Mouse (Mus musculus) cerebellum, adult 18-20 months (tissue): ENCODE measurements around the gene Ncoa4.
"Not testable (repeated sequence)": the region's sequence is repeated elsewhere in the genome, so short reads cannot be mapped to it uniquely, and the experiment has no call there.

Experiments
- DNase-seq, 2 experiments: peaks; one replicate each; pipeline ENCODE4 v3.0.0; 2021

The Ncoa4 gene

DNA sequence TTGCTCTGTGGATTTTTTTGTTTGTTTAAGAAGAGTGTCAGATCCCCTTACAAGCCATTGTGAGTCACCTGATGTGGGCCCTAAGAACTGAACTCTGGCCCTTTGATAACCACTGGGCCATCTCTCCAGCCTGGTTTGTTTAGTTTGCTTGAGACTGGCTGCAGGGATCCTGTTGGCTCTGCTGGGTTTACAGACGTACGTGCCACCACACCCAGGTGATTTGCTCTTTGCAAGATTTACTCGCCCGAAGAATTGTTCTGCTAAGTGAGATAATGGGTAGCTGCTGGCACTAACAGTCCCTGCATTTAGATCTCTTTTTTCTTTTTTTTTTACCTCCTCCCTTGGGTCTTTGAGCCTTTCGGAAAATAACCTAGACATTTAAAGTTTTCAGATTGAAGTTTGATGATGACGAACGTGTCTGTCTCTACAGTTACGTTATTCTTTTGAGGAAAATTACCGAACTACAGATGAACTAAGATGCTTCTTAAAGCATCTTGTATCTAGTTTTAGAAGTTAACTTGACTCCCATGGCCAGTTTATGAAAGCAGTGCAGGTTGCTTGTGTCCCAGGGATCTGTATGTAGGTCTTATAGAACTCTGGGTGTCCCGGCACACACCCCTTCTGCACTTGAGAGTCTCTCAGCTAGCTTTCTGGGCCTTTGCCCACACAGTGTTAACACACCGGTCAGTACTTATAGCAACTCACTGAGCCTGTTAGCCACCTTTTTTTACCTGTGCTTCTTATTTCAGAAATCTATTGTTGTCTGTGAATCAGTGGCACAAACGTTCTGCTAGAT is 1.6 kb downstream of the Ncoa4 start:
- DNase-seq = no peak

DNA sequence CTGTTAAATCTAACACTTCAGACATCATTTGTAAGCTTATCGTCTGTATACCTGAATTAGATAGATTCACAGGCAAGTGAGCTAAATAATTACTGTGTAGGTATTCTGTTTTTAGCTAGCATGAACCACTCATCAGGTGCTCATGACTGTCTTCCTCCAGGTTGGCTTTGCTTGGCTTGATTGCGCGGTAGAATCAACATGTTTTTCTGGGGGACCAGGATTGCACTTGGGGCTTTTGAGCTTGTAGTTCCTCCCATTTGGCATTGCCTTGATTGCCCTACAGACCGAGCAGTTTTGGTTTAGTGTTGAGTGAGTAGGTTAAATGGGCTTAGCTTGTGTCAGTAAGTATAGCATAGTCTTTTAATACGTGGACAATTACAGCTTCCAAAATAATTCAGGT is 2.6 kb downstream of the Ncoa4 start:
- no peak for DNase-seq

DNA sequence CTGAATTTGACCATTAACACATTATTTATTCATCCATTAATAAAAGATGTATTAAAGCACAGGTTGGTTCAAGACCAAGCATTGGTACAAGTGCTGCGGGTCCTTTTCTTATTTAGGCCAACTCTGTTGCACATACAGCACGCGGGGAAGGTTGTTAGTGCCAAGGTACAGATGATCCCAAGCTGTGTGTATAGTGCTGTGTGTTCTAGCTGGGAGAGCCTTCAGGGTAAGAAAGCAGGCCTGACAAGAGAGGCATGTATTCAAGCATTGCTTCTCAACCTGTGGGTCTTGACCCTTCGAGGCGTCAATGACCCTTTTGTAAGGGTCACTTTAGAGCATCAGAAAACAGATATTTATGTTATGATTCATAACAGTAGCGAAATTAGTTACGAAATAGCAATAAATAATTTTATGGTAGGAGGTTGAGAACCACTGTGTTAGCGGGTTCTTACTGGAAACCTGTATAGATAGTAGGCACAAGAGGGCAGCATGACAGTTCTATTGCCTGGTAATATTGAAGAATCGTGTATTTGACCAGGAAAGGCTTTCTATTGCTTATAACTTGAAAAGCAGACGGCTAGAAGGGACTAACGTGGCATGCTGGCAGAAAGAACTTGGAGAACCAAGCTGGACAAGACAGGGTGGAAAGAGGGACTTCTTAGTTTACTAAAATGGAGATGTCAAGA is 3.7 kb downstream of the Ncoa4 start:
- DNase-seq = no peak

DNA sequence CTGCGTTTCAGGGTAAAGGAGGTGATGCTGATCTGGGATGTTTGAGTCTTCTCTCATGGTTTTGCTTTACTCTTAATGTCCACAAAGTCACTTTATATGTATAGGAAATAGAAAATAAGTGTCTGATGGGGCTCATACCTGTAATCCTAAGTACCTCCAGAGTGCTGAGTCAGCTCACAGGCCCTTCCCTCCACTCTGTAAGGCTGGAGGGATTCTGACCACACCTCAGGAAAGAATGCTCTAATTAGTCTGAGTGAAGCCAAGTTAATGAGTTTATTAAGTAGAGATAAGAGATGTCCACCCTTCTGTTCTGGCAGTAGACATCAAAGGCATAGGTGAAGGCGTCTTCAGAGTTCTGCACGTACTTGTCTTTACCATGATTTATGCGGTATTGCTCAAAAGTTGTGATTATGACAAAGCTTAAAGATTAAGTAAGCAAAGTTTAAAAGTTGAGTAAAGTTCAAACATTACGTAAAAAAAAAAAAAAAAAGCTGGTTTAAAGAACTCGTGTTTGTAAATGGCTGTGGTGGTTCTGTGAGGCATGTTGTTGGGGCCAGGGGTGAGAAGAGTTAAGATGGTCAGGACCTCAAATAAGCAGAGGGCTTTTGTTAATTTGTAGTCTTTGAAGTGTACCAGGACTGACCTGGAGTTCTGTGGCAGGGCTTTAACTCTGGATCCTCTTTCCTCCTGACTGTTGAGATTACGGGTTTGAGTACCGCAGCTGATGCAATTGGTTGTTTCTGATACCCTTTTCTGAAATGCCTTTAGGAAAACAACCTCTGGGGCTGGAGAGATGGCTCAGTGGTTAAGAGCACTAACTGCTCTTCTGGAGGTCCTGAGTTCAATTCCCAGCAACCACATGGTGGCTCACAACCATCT is 4.7 kb downstream of the Ncoa4 start:
- DNase-seq = no peak

DNA sequence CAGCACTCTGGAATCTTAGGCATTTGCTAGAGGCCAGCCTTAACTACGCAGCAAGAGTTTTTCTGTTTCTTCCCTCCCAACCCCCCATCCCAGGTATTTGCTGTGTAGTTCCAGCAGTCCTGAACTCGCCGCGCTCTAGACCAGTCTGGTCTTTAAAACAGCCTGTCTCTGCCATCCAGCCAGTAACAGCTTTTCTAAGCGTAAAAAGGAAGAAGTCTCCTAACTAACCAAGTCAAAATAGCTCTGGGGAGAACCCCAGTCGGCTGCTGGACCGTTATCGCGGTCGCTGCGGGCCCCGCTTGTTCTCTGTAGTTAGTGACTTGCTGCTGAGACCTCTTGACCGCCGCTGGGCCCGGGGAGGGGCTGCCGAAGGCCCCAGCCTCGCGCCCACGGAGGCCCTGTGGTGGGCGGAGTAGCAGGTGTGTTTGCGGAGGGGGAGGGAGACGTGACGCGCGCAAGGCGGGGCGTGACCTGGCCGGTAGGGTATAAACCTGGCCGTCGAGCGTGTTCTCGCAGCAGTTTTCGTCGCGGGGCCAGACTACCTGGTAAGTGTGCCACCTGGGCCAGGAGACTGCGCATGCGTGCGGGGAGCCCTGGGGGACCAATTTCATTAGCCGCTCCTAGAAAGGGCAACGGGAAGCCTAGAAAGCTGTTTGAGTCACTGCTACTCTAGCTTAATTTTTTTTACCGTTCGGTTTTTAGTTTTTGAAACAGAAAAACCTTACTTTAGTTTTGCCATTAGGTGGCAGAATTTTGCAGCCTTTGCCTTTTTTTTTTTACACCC is 5.8 kb downstream of the Ncoa4 start:
- peak; percentile 89 to 90 for DNase-seq

DNA sequence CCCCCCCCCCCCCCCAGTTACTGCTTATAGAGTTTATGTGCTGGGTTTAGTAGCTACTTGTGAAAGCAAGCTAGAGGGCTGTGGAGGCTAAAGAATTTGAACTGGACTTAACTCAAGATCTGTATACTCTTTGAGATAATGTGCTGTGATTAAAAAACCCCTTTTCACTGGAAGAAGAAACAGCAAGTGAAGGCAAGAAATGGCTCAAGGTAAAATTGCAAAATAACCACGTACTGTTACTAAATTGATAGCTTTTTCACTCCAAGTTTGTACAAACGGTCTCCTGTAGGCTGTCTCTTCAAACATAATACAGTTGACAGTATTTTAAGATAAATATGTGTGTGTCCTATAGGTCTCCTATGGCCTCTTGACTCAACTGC is 6.4 kb downstream of the Ncoa4 start:
- DNase-seq = no peak

DNA sequence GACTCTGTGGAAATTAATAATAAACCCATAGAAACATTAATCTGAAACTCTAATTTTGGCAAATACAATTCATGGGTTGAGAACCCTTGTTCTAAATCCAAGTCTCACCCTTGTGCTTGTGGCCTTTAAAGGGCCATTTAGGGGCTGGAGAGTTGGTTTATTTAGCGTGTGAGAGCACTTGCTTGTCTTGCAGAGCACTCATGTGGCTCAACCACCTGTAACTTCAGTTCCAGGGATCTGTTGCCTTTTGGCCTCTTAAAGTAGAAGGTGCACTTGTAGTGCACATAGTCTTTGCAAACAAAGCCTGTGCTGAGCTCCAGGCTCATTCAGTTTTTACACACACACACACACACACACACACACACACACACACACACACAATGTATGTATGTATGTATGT is 7.2 kb downstream of the Ncoa4 start:
- no peak for DNase-seq

DNA sequence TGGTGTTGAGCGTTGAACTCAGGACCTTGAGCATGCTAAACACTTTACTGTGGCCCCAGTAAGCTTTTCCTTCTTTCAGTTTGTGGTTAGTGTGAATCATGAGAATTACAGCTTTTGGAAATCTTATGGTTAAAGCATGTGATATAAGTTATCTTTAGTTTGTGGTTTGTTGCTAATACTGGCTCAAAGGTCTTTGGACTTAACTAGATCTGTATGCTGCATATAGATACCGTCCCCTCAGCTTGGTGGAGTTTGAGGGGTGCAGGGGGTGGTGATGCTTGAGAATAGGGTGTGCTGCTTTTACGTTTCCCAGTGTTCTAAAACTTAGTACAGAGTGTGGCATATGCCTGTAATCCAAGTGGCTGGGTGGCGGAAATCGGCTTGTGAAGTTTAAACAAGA is 7.7 kb downstream of the Ncoa4 start:
- DNase-seq = no peak

DNA sequence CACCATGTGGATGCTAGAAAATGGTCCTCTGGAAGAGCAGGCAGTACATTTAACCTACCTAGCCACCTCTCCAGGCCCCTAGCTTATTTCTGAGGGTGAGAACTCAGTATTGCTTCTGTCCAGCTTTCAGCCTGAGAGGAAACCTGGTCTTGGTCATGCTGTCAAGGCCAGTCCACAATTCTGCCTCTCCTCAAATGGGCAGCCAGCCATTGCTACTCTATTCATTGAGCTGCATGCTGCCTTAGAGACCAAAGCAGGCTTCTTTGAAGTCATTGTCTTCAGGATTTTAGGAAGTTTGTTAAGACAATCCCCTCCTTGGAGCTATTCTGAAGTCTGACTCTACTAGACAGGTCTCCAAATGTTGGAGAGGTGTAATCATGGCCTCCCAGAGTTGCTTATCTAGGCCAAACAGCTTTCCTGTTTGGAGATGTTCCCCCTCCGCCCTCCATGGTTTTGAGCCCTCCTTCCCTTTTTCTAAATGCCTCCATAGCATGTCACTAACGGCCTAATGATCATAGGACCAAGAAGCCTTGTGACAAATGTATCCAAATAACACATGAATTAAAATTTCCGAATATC is 9.1 kb downstream of the Ncoa4 start:
- no peak for DNase-seq

DNA sequence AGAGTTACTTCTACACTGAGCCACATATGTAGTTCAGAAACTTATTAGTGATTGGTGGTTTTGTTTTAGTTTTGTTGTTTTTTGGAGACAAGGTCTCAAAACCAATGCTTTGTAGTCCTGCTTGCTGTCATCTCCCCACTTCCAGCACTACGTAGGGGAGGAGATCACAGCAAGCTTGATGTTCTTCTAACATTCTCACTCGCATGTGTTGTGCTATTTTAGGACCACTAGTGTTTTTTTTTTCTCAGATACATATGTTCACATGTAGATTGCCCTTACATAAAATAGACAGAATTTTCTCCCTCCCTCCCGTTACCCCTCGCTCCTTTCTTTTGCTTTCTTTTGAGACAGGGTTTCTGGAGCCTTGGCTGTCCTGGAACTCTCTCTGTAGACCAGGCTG is 10.5 kb downstream of the Ncoa4 start:
- no peak for DNase-seq

DNA sequence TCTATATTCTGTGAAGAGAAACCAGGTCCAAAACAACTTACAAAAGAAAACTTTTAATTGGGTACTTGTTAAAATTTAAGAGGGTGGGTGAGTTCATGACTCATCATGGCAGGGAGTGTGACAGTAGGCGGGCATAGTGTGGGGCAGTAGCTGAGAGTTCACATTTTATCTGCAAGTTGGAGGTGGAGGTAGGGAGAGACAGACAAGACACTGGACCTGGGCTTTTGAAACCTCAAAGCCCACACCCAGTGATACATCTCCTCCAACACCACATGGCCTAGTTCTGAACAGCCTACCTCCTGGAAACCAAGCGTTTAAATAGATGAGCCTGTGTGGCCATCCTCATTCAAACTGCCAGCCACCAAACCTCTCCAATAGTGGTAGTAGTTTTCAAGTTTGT is 15.6 kb downstream of the Ncoa4 start:
- DNase-seq = no peak

DNA sequence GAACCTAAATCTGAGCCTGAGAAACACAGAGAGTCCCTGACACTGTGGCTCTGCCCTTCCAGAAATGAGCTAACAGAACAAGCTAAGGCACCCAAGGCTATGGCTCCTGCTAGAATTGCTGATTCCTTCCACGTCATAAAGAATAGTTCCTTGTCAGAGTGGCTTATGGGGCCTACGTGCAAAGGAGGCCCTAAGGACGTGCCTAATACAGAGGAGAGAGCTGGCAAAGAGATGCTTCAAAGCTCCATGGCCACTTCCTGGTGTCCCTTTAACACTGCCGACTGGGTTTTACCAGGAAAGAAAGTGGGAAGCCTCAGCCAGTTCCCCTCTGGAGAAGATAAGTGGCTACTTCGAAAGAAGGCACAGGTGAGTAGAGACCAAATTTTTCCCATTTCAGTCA is 16.9 kb downstream of the Ncoa4 start:
- DNase-seq = not testable (repeated sequence)

DNA sequence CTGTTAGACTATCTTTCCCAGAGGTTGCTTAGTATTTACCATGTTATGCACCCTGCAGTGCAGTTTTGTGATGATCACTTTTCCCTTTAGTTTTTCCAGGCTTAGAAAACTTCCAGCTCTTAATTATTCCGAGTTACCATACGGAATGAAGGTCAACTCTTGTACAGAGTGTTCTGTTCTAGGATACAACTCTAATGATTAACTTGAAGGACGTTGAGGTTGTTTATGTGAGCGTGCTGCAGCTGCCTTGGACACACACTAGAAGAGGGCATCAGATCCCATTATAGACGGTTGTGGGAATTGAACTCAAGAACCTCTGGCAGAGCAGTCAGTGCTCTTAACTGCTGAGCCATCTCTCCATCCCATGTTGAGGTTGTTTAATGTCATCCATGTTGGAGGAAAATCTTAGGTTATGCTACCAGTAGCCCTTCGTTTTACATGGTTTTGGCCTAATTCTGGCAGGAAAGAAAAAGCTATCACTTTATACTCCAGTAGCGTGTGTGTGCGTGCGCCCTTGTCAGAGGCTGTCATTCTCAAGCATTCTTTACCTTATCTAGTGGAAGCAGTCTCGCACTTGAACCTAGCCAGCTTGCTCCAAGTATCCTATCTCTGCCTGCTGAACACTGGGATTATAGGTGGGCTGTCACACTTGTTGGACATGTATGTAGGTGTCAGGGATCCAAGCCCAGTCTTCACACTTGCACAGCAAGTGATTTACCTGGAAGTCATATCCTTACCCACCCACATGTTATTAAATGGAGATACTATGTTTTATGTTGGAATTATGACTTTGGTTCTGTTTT is 19.9 kb downstream of the Ncoa4 start:
- DNase-seq = no peak

DNA sequence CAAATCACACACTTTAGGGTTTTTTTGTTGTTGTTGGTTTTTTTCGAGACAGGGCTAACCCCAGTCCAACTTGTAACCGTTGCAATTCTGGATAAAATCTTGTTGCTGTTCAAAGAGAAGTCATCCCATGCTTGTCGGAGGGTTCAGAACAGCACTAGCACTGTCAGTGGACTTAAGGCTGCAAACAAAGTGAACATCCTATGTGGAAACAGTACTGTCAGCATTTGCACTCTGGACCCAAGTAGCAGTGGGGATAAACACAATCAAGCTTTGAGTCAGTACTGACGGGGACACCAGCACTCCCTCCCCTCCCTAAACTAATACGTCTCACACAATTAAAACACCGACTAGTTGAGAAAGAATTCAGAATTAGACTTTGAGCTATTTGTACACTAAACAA is 21.2 kb downstream of the Ncoa4 start:
- DNase-seq = no peak

DNA sequence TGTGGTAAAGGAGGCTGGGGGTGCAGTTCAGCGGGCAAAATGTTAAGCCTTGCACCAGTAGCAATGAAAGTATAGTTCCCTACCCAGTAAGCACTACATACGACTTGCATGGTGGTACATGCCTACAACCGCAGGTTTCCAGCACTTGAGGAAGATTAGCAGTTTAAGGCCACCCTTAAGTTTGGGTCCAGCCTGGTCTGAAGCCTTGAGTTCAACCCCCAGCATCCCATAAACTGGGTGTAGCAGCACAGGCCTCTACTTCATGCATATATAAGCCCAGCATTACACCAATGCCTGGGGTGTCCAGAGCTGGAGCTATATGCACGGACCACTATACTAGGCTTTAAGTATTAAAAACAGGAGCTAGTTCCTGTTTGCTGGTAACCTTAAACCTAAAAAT is 24.2 kb downstream of the Ncoa4 start:
- no peak for DNase-seq

DNA sequence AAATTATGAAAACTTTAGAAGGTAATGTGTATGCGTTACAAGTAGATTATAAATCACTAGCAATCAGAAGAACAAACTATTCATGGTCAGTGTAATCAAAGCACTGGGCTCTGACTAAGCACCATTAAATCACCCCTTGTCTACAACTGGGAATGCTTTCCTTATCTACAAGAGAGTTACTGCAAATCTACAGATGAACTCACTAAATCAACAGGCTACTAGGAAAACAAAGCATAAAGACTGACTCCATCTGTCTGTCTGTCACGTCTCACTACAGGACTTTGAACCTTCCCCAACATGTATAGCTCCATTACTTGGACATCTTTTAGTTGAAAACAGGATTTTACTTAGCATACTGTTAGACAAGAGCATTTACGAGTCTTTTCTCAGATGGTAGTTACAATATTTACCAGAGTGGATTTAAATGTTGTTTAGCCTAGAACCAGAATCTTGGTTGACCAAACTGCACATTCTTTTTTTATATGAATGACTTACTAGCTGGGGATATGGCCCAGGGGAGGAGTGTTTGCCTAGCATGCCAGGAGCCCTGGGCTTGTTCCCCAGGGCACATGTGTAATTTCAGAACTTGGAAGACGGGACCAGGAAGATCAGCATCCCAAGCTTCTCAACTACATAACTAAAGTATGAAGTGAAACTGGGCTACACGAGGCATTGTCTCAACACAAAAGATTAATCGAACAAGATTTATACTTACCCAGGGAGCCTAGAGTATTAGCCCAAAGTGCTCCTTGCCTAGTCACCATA is 31.1 kb downstream of the Ncoa4 start:
- no peak for DNase-seq

DNA sequence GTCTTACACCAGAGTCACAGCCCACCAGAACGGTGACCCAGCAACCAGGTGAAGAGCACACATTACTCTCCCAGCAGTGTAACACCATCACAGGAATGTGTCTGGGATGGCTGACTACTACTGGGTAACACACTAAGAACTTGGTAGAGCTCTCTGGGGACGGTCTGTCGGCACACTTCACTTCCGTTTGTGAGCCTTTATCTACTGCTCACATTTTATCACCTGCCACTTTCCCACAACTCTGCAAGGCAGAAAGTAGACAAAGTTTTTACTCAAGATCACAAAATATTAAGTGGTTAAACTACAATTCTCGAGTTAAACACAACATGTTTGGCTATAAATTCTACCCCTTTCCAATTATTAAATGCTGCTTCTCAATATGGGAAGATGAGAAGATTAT is 32.3 kb downstream of the Ncoa4 start:
- no peak for DNase-seq

DNA sequence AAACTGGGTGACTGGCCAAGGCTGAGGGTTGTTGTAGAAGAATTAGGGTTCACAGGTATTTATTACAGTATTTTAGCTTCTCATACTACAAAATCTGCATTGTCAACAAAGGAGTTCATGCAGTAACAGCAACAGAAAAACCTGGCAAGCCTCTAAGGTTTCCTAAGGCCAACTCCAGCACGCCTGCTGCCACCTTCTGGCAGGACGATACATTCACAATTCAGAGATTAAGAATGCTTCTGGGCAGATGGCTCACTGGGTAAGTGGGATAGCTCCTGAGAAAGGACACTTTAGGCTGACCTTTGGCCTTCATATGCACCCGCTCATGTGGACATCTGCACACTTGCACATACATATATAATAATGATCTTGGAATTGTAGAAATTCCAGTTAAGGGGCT is 32.8 kb downstream of the Ncoa4 start:
- DNase-seq = peak; percentile 63 to 68

DNA sequence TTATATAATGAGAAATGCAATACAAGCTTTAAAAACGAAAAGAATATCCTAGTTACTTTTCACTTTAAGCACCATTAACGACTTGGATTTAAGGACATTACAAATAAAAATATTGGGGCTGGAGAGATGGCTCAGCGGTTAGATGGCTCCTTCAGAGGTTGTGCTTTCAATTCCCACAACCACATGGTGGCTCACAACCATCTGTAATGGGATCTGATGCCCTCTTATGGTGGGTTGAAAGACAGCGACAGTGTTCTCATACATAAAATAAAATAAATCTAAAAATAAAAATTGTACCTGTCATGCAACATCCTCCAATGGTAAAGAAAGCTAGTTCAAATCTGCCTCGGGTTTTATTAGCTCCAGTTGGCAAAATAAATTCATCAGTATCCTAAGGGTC is 33.9 kb downstream of the Ncoa4 start:
- not testable (repeated sequence) for DNase-seq

DNA sequence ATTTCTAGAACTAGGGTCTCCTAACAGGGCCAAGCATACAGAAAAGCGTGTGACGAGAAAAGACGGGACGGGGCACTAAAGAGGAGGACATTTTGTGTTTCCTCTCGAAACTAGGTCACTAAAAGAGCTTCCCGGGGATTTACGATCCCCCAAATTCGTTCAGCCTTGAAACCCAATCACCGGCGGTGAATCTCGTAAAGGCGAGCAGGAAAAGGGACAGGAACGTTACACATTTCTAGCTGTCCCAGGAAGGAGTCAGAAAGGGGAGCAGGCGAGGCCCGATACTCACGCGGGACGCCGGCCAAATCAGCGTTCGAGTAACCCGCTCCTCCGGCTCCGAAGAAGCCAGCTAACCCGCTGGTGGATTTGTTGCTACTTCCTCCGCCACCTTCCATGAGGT is 41.7 kb downstream of the Ncoa4 start:
- no peak for DNase-seq
